9 mouse cellular contexts compared by ENCODE assay signal in genomic region chr14:30671986-30672312, GRCm38 (mm10). TPM values are rescaled to one million over a fixed set of nuclear protein-coding genes. Genes with fewer than 3 reads are reported as not detected.
DNase-seq lines count a peak whose midpoint lies in the region; ATAC-seq and TF ChIP-seq lines count a peak whose summit lies in the region.
"Had no signal": no experiment of that assay in that cellular context is flagged by ENCODE, and none has a peak within 500 bp of the region (broad histone marks: within the 10 kb centered on the region; RNA-seq: fewer than 3 reads in every experiment).

No protein-coding gene starts in this region.

- H3K27ac ChIP-seq in MEL (ENCODE audit: control insufficient read depth, low read depth, low read length) = no peak overlapping the region
- no peak overlapping the region for H3K27ac ChIP-seq in cerebellum, adult 2 months (ENCODE audit: insufficient read depth, low read length)
- no peak overlapping the region for H3K27ac ChIP-seq in hindbrain, embryonic 10.5 days
- H3K27ac ChIP-seq in lung, embryonic 16.5 days (ENCODE audit: low read length) = no peak overlapping the region

- no peaks in the 10 kb centered on the region for H3K9me3 ChIP-seq in MEL (replicated peaks; ENCODE audit: insufficient read depth, low read length)
- no peaks in the 10 kb centered on the region for H3K9me3 ChIP-seq in hindbrain, embryonic 10.5 days
- no peaks in the 10 kb centered on the region for H3K9me3 ChIP-seq in lung, embryonic 16.5 days (ENCODE audit: control insufficient read depth, low read length)

- no peak for TF ChIP-seq EP300 in MEL (IDR thresholded peaks at IDR 0.05; ENCODE audit: low read depth in 1 of 2, low read length in 2 of 2)

- H3K79me2 ChIP-seq in MEL (ENCODE audit: control insufficient read depth, insufficient read depth, low read length, poor library complexity) = no peaks in the 10 kb centered on the region

- H3K4me2 ChIP-seq in lung, embryonic 16.5 days (ENCODE audit: low read depth, low read length) = no peak overlapping the region

- peak; percentile 92 for ATAC-seq in lung, embryonic 16.5 days (ENCODE audit: low read depth)

- H3K9ac ChIP-seq in MEL (ENCODE audit: control insufficient read depth, low read depth, low read length, poor library complexity, severe bottlenecking) = no peak overlapping the region
- no peak overlapping the region for H3K9ac ChIP-seq in lung, embryonic 16.5 days (ENCODE audit: low read length)

- TF ChIP-seq CTCF in MEL (IDR thresholded peaks at IDR 0.05 in 2 of 3, conservative IDR thresholded peaks at IDR 0.05 in 1 of 3; ENCODE audit: control insufficient read depth in 1 of 3, insufficient read depth in 1 of 3, low read depth in 2 of 3, low read length in 3 of 3, poor library complexity in 1 of 3, severe bottlenecking in 1 of 3) = peak; percentile 82 to 96 (median 91)
- peak; percentile 95 for TF ChIP-seq CTCF in cerebellum, adult 2 months (IDR thresholded peaks at IDR 0.05; ENCODE audit: borderline replicate concordance, insufficient read depth, low read depth, low read length)

- H3K4me1 ChIP-seq in MEL (ENCODE audit: control insufficient read depth in 1 of 2, insufficient read depth in 2 of 2, low read length in 2 of 2) = peaks cover 9 to 10% of the 10 kb centered on the region in 2 experiments
- no peaks in the 10 kb centered on the region for H3K4me1 ChIP-seq in cerebellum, adult 2 months (ENCODE audit: control insufficient read depth, insufficient read depth, low read length)
- H3K4me1 ChIP-seq in hindbrain, embryonic 10.5 days (replicated peaks) = no peaks in the 10 kb centered on the region
- no peaks in the 10 kb centered on the region for H3K4me1 ChIP-seq in lung, embryonic 16.5 days (replicated peaks; ENCODE audit: control insufficient read depth, insufficient read depth, low read length)

- DNase-seq in MEL (ENCODE audit: low read depth, low spot score) = peak; percentile 90
- DNase-seq in cerebellum, adult 2 months = peak; percentile 76 to 85
- peak; percentile 87 for DNase-seq in forelimb bud, embryonic 11.5 days (ENCODE audit: low read depth, low spot score)
- peak; percentile 83 for DNase-seq in hindbrain, embryonic 10.5 days (ENCODE audit: low spot score)
- peak; percentile 93 for DNase-seq in layer of hippocampus, adult 9-10 months (ENCODE audit: low spot score)
- peak; percentile 93 for DNase-seq in ovary, postnatal 14 days (ENCODE audit: low spot score)
- peak; percentile 62 to 87 for DNase-seq in thymus, postnatal 10 days (ENCODE audit: low spot score in 2 of 2)

- WGBS in cerebellum, adult 2 months = 6% methylated on average over 3 of the region's 3 CpGs
- 21% methylated on average over 3 of the region's 3 CpGs for WGBS in hindbrain, embryonic 10.5 days
- WGBS in lung, embryonic 16.5 days = 8% methylated on average over 3 of the region's 3 CpGs

- no peaks in the 10 kb centered on the region for H3K27me3 ChIP-seq in MEL (ENCODE audit: control insufficient read depth in 1 of 2, insufficient read depth in 2 of 2, low read length in 2 of 2)
- no peaks in the 10 kb centered on the region for H3K27me3 ChIP-seq in cerebellum, adult 2 months (ENCODE audit: control insufficient read depth, insufficient read depth, low read length)
- no peaks in the 10 kb centered on the region for H3K27me3 ChIP-seq in hindbrain, embryonic 10.5 days (ENCODE audit: insufficient read depth, poor library complexity, severe bottlenecking)
- no peaks in the 10 kb centered on the region for H3K27me3 ChIP-seq in lung, embryonic 16.5 days (ENCODE audit: control insufficient read depth, insufficient read depth, low read depth, low read length)

- H3K4me3 ChIP-seq in MEL (ENCODE audit: control insufficient read depth in 1 of 2, insufficient read depth in 1 of 2, low read depth in 2 of 2, low read length in 2 of 2) = no peak overlapping the region
- no peak overlapping the region for H3K4me3 ChIP-seq in cerebellum, adult 2 months (replicated peaks; ENCODE audit: insufficient read depth, low read depth, low read length)
- no peak overlapping the region for H3K4me3 ChIP-seq in hindbrain, embryonic 10.5 days
- H3K4me3 ChIP-seq in lung, embryonic 16.5 days (ENCODE audit: low read length) = no peak overlapping the region
- H3K4me3 ChIP-seq: myocyte had no signal

- peak; percentile 95 for TF ChIP-seq RAD21 in MEL (IDR thresholded peaks at IDR 0.05; ENCODE audit: low read depth, low read length)

- peaks cover 2 to 15% of the 10 kb centered on the region in 2 experiments for H3K36me3 ChIP-seq in MEL (ENCODE audit: control insufficient read depth in 1 of 2, insufficient read depth in 2 of 2, low read length in 2 of 2)
- peaks cover 75% of the 10 kb centered on the region for H3K36me3 ChIP-seq in hindbrain, embryonic 10.5 days
- peaks cover 16% of the 10 kb centered on the region for H3K36me3 ChIP-seq in lung, embryonic 16.5 days (ENCODE audit: control insufficient read depth, insufficient read depth, low read length)

- TF ChIP-seq POLR2A in MEL (IDR thresholded peaks at IDR 0.05; ENCODE audit: control insufficient read depth in 1 of 2, insufficient read depth in 1 of 2, low read depth in 1 of 2, low read length in 2 of 2, poor library complexity in 1 of 2) = no peak
- TF ChIP-seq POLR2A in cerebellum, adult 2 months (IDR thresholded peaks at IDR 0.05; ENCODE audit: borderline replicate concordance, insufficient read depth, low read length) = no peak

TF ChIP-seq in MEL, 35 proteins besides CTCF, POLR2A, EP300 and RAD21:
- TF ChIP-seq SMC3 (IDR thresholded peaks at IDR 0.05; ENCODE audit: low read depth, low read length) = peak; percentile 93
- peak; percentile 91 for TF ChIP-seq ZC3H11A (IDR thresholded peaks at IDR 0.05; ENCODE audit: low read depth, low read length)
- no peak for TF ChIP-seq MAX (IDR thresholded peaks at IDR 0.05; ENCODE audit: low read length)

RNA-seq across cellular contexts. Expression of gene Rft1, which starts 17.8 kb away (rescaled TPM):
- total RNA-seq in MEL (2012; rRNA removed) = 8.0 and 9.1 TPM in 2 replicates
- 10 to 100 TPM in 1 of 2 experiments, not detected in 1; 11.3 TPM for polyA plus RNA-seq in MEL (2012; ENCODE audit: insufficient read depth in 1 of 2, insufficient read length in 2 of 2, low read depth in 1 of 2, low replicate concordance in 2 of 2, missing spikeins in 1 of 2)
- polyA plus RNA-seq in cerebellum, adult 2 months (2012; rRNA removed) = 12.1 and 12.4 TPM in 2 replicates
- polyA plus RNA-seq in hindbrain, embryonic 10.5 days (2016; fragmentation: Nextera tagmentation; extraction: Ambion mirVana) = 13.0 and 13.6 TPM in 2 replicates
- polyA plus RNA-seq in lung, embryonic 16.5 days (2015; fragmentation: Nextera tagmentation; extraction: Ambion mirVana) = 17.6 and 18.1 TPM in 2 replicates

RNA-seq across cellular contexts. Expression of gene Sfmbt1, which starts 42.7 kb away (rescaled TPM):
- 9.4 and 12.4 TPM in 2 replicates for total RNA-seq in MEL (2012; rRNA removed)
- polyA plus RNA-seq in MEL (2012; ENCODE audit: insufficient read depth in 1 of 2, insufficient read length in 2 of 2, low read depth in 1 of 2, low replicate concordance in 2 of 2, missing spikeins in 1 of 2) = 10 to 100 TPM; 13.7 to 33.0 TPM
- polyA plus RNA-seq in cerebellum, adult 2 months (2012; rRNA removed) = 8.9 and 9.7 TPM in 2 replicates
- polyA plus RNA-seq in hindbrain, embryonic 10.5 days (2016; fragmentation: Nextera tagmentation; extraction: Ambion mirVana) = 17.8 and 20.8 TPM in 2 replicates
- 10.6 and 11.6 TPM in 2 replicates for polyA plus RNA-seq in lung, embryonic 16.5 days (2015; fragmentation: Nextera tagmentation; extraction: Ambion mirVana)

RNA-seq across cellular contexts. Expression of gene Prkcd, which starts 45.9 kb away (rescaled TPM):
- 33.9 and 37.4 TPM in 2 replicates for total RNA-seq in MEL (2012; rRNA removed)
- polyA plus RNA-seq in MEL (2012; ENCODE audit: insufficient read depth in 1 of 2, insufficient read length in 2 of 2, low read depth in 1 of 2, low replicate concordance in 2 of 2, missing spikeins in 1 of 2) = 10 to 100 TPM in 1 of 2 experiments, not detected in 1; 72.7 TPM
- 86.0 and 97.4 TPM in 2 replicates for polyA plus RNA-seq in cerebellum, adult 2 months (2012; rRNA removed)
- 28.7 and 35.4 TPM in 2 replicates for polyA plus RNA-seq in hindbrain, embryonic 10.5 days (2016; fragmentation: Nextera tagmentation; extraction: Ambion mirVana)
- polyA plus RNA-seq in lung, embryonic 16.5 days (2015; fragmentation: Nextera tagmentation; extraction: Ambion mirVana) = 53.4 and 55.4 TPM in 2 replicates
